19 mouse cellular contexts compared by ENCODE assay signal in the genomic region with DNA sequence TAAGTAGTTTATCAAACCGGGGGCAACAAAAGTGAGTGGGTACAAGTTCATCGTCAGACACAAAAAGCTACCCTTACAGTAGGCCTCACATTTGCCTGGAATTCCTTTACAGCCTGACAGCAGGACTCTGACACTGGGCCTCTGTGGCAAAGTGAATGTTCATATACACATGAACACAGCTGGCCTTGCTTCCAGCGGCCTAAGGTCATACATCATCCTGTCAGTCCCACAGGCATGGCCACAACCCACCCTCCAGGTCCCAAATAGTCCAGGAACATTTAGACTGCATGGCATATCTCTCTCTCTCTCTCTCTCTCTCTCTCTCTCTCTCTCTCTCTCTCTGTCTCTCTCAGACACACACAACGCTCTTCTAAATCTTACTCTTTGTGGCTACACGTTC.
DNase-seq lines count a peak whose midpoint lies in the region; ATAC-seq and TF ChIP-seq lines count a peak whose summit lies in the region.
"Had no signal": no experiment of that assay in that cellular context is flagged by ENCODE, and none has a peak within 500 bp of the region (broad histone marks: within the 10 kb centered on the region; RNA-seq: fewer than 3 reads in every experiment).

No protein-coding gene starts in this region.

- H3K27ac ChIP-seq in heart, embryonic 14.5 days (replicated peaks in 1 of 2; ENCODE audit: control insufficient read depth in 1 of 2, insufficient read depth in 1 of 2, low read depth in 2 of 2, low read length in 2 of 2): peak overlapping the region; percentile 47 to 66
- H3K27ac ChIP-seq in heart, embryonic 12.5 days (ENCODE audit: poor library complexity, severe bottlenecking): no peak overlapping the region
- H3K27ac ChIP-seq in kidney, postnatal 0 days: no peak overlapping the region
- no peak overlapping the region for H3K27ac ChIP-seq in thymus, adult 2 months (ENCODE audit: control insufficient read depth, insufficient read depth, low read length)
- H3K27ac ChIP-seq: liver, embryonic 13.5 days; midbrain, embryonic 10.5 days had no signal

- TF ChIP-seq CTCF in kidney, postnatal 0 days (IDR thresholded peaks at IDR 0.05; ENCODE audit: low read depth): no peak
- TF ChIP-seq CTCF in thymus, adult 2 months (IDR thresholded peaks at IDR 0.05; ENCODE audit: borderline replicate concordance, control insufficient read depth, extremely low read depth, insufficient read depth, low read length, poor library complexity): no peak

- H3K4me2 ChIP-seq in heart, embryonic 14.5 days (ENCODE audit: low read length): no peak overlapping the region
- no peak overlapping the region for H3K4me2 ChIP-seq in heart, embryonic 12.5 days
- no peak overlapping the region for H3K4me2 ChIP-seq in kidney, postnatal 0 days (ENCODE audit: low read length)
- H3K4me2 ChIP-seq: limb, embryonic 12.5 days; liver, embryonic 13.5 days had no signal

- no peaks in the 10 kb centered on the region for H3K36me3 ChIP-seq in heart, embryonic 14.5 days (ENCODE audit: control insufficient read depth, insufficient read depth, low read length)
- H3K36me3 ChIP-seq in heart, embryonic 12.5 days: no peaks in the 10 kb centered on the region
- no peaks in the 10 kb centered on the region for H3K36me3 ChIP-seq in kidney, postnatal 0 days (ENCODE audit: insufficient read depth, low read length)
- no peaks in the 10 kb centered on the region for H3K36me3 ChIP-seq in thymus, adult 2 months (ENCODE audit: control insufficient read depth, insufficient read depth, low read length)
- H3K36me3 ChIP-seq: limb, embryonic 12.5 days; liver, embryonic 13.5 days; midbrain, embryonic 10.5 days had no signal

- 42% methylated on average over 5 of the region's 5 CpGs for WGBS in heart, embryonic 14.5 days
- 50% methylated on average over 5 of the region's 5 CpGs for WGBS in heart, embryonic 12.5 days
- 55% methylated on average over 5 of the region's 5 CpGs for WGBS in kidney, postnatal 0 days
- WGBS in thymus, adult 2 months: 95% methylated on average over 5 of the region's 5 CpGs

- no peak overlapping the region for H3K4me3 ChIP-seq in heart, embryonic 14.5 days (ENCODE audit: control insufficient read depth in 1 of 2, insufficient read depth in 1 of 2, low read depth in 1 of 2, low read length in 2 of 2)
- H3K4me3 ChIP-seq in heart, embryonic 12.5 days: no peak overlapping the region
- H3K4me3 ChIP-seq in kidney, postnatal 0 days (replicated peaks; ENCODE audit: low read depth, low read length): no peak overlapping the region
- no peak overlapping the region for H3K4me3 ChIP-seq in thymus, adult 2 months (ENCODE audit: control insufficient read depth, insufficient read depth, low read length)
- H3K4me3 ChIP-seq: limb, embryonic 12.5 days; liver, embryonic 13.5 days; midbrain, embryonic 10.5 days had no signal

- no peak for TF ChIP-seq POLR2A in thymus, adult 2 months (IDR thresholded peaks at IDR 0.05; ENCODE audit: control insufficient read depth, extremely low read depth, insufficient read depth, low read length, poor library complexity)

- peaks cover 3 to 13% of the 10 kb centered on the region in 2 experiments for H3K4me1 ChIP-seq in heart, embryonic 14.5 days (ENCODE audit: control insufficient read depth in 2 of 2, insufficient read depth in 2 of 2, low read length in 2 of 2)
- H3K4me1 ChIP-seq in heart, embryonic 12.5 days (replicated peaks): peaks cover 9% of the 10 kb centered on the region
- H3K4me1 ChIP-seq in kidney, postnatal 0 days (replicated peaks; ENCODE audit: insufficient read depth, low read length): no peaks in the 10 kb centered on the region
- H3K4me1 ChIP-seq in thymus, adult 2 months (replicated peaks; ENCODE audit: control insufficient read depth, insufficient read depth, low read length): no peaks in the 10 kb centered on the region
- H3K4me1 ChIP-seq: liver, embryonic 13.5 days; midbrain, embryonic 10.5 days had no signal

- peak; percentile 16 for DNase-seq in kidney, postnatal 0 days (ENCODE audit: low spot score)
- no peak for DNase-seq in kidney, postnatal 14 days
- peak; percentile 60 for DNase-seq in embryo, embryonic 11 days
- DNase-seq in mesoderm, embryonic 11.5 days (ENCODE audit: low read depth, low spot score): peak; percentile 84
- no peak for DNase-seq in thymus, adult 2 months
- DNase-seq in right cerebral cortex, postnatal 36 days (ENCODE audit: low spot score in 2 of 2): no peak
- DNase-seq: adrenal gland, postnatal 10 days; cerebellum, adult 18-20 months; cerebellum, postnatal 36 days; gastrocnemius, postnatal 10 days; kidney, adult 2 months; liver, embryonic 13.5 days; right cerebral cortex, postnatal 4 days; thymus, postnatal 25 days had no signal

- no peaks in the 10 kb centered on the region for H3K9me3 ChIP-seq in heart, embryonic 14.5 days (ENCODE audit: control insufficient read depth, low read length)
- H3K9me3 ChIP-seq in heart, embryonic 12.5 days (replicated peaks): no peaks in the 10 kb centered on the region
- no peaks in the 10 kb centered on the region for H3K9me3 ChIP-seq in kidney, postnatal 0 days (replicated peaks; ENCODE audit: low read length)
- H3K9me3 ChIP-seq: limb, embryonic 12.5 days; liver, embryonic 13.5 days; midbrain, embryonic 10.5 days had no signal

- H3K27me3 ChIP-seq in heart, embryonic 14.5 days (ENCODE audit: control insufficient read depth, insufficient read depth, low read length): no peaks in the 10 kb centered on the region
- no peaks in the 10 kb centered on the region for H3K27me3 ChIP-seq in heart, embryonic 12.5 days (replicated peaks)
- no peaks in the 10 kb centered on the region for H3K27me3 ChIP-seq in kidney, postnatal 0 days (ENCODE audit: insufficient read depth, low read length)
- H3K27me3 ChIP-seq in thymus, adult 2 months (ENCODE audit: control insufficient read depth, insufficient read depth, low read length): no peaks in the 10 kb centered on the region
- H3K27me3 ChIP-seq: CH12.LX; limb, embryonic 12.5 days; liver, embryonic 13.5 days had no signal

- 0 out of 2 replicates have a peak, but pooled peaks have one; percentile 50 for ATAC-seq in heart, embryonic 14.5 days (ENCODE audit: insufficient number of reproducible peaks, insufficient read depth, low FRiP score, low read depth)
- ATAC-seq in heart, embryonic 12.5 days (ENCODE audit: insufficient number of reproducible peaks, low FRiP score): no peak
- ATAC-seq in kidney, postnatal 0 days (replicated peaks; ENCODE audit: low FRiP score, low read depth): no peak

- H3K9ac ChIP-seq in heart, embryonic 14.5 days (ENCODE audit: low read length): peak overlapping the region; percentile 38; the same call in 1 of the 2 replicates
- no peak overlapping the region for H3K9ac ChIP-seq in heart, embryonic 12.5 days
- H3K9ac ChIP-seq in kidney, postnatal 0 days (ENCODE audit: low read depth, low read length): no peak overlapping the region
- H3K9ac ChIP-seq: limb, embryonic 12.5 days; liver, embryonic 13.5 days had no signal

Comparison
In these comparisons a context has a peak if more than half of its experiments do, and no peak if none do; other contexts are left out.
1. H3K27ac ChIP-seq: peak in heart, embryonic 14.5 days (2 of 2); none in heart, embryonic 12.5 days (single experiment), kidney, postnatal 0 days (single experiment) and thymus, adult 2 months (single experiment).
2. DNase-seq: peak in kidney, postnatal 0 days (single experiment), embryo, embryonic 11 days (single experiment) and mesoderm, embryonic 11.5 days (single experiment); none in kidney, postnatal 14 days (single experiment), thymus, adult 2 months (single experiment) and right cerebral cortex, postnatal 36 days (0 of 2).